Mouse (Mus musculus): ENCODE measurements around the gene Cnr2. TPM values are rescaled to one million over a fixed set of nuclear protein-coding genes. Genes with fewer than 3 reads are reported as not detected.

Cnr2 gene
- polyA plus RNA-seq, 1 experiment from 2014 or later, result 4.3 TPM

GRCm38 (mm10) chr4:135870227-135871023 is 24.8 kb upstream of the Cnr2 start:
- Histone ChIP-seq H3K9ac (no peak overlapping the region), H3K4me2 (peak overlapping the region; percentile 31), H3K27me3 (replicated peaks) (no peaks in the 10 kb centered on the region), H3K36me3 (peaks cover 52% of the 10 kb centered on the region), H3K4me3 (no peak overlapping the region), H3K4me1 (peaks cover 49% of the 10 kb centered on the region), H3K27ac (no peak overlapping the region), H3K9me3 (replicated peaks) (no peaks in the 10 kb centered on the region)
- WGBS (ENCODE audit: insufficient replicate concordance), result 59% methylated on average over 2 of the region's 2 CpGs
- no peak for ATAC-seq

GRCm38 (mm10) chr4:135872015-135872414 is 23.2 kb upstream of the Cnr2 start:
- Histone ChIP-seq H3K4me2 (peak overlapping the region; percentile 79), H3K9ac (peak overlapping the region; percentile 85), H3K4me1 (peaks cover 65% of the 10 kb centered on the region), H3K36me3 (peaks cover 42% of the 10 kb centered on the region), H3K27me3 (replicated peaks) (no peaks in the 10 kb centered on the region), H3K9me3 (replicated peaks) (no peaks in the 10 kb centered on the region), H3K4me3 (peak overlapping the region; percentile 72), H3K27ac (peak overlapping the region; percentile 96)
- no peak for ATAC-seq
- WGBS (ENCODE audit: insufficient replicate concordance), result 37% methylated on average over 3 of the region's 3 CpGs

- no peak for ATAC-seq
- Histone ChIP-seq H3K4me2 (peak overlapping the region; percentile 79), H3K27ac (peak overlapping the region; percentile 96), H3K9me3 (replicated peaks) (no peaks in the 10 kb centered on the region), H3K4me3 (peak overlapping the region; percentile 72), H3K9ac (peak overlapping the region; percentile 85), H3K27me3 (replicated peaks) (no peaks in the 10 kb centered on the region), H3K36me3 (peaks cover 41% of the 10 kb centered on the region), H3K4me1 (peaks cover 67% of the 10 kb centered on the region)
- WGBS (ENCODE audit: insufficient replicate concordance), result 12% methylated on average over 17 of the region's 17 CpGs
These were observed 22.4 kb upstream of the Cnr2 start for GRCm38 (mm10) chr4:135872589-135873391.

- peak within 1 kb of the TSS; percentile 96 for H3K27ac ChIP-seq
- peak within 1 kb of the TSS; percentile 72 for H3K4me3 ChIP-seq
- peaks cover 41% of the 10 kb centered on the region for H3K36me3 ChIP-seq
- peaks cover 67% of the 10 kb centered on the region for H3K4me1 ChIP-seq
- peak within 1 kb of the TSS; percentile 79 for H3K4me2 ChIP-seq
- 3% methylated on average over 55 of the region's 60 CpGs for WGBS (ENCODE audit: insufficient replicate concordance)
- peak within 1 kb of the TSS; percentile 85 for H3K9ac ChIP-seq
- ATAC-seq, result peak; percentile 94
- H3K27me3 ChIP-seq (replicated peaks), result no peaks in the 10 kb centered on the region
- H3K9me3 ChIP-seq (replicated peaks), result no peaks in the 10 kb centered on the region
These were observed 21.5 kb upstream of the Cnr2 start, which contains the start of gene Pnrc2 for GRCm38 (mm10) chr4:135873526-135874202. Gene Pnrc2, minus strand, starts transcription at chr4:135873850.

GRCm38 (mm10) chr4:135874564-135875535 is 20.3 kb upstream of the Cnr2 start:
- Histone ChIP-seq H3K4me2 (peak overlapping the region; percentile 79), H3K4me1 (peaks cover 56% of the 10 kb centered on the region), H3K4me3 (peak overlapping the region; percentile 72), H3K36me3 (peaks cover 29% of the 10 kb centered on the region), H3K27ac (peak overlapping the region; percentile 96), H3K9ac (peak overlapping the region; percentile 85), H3K27me3 (replicated peaks) (no peaks in the 10 kb centered on the region), H3K9me3 (replicated peaks) (no peaks in the 10 kb centered on the region)
- ATAC-seq, result no peak
- WGBS (ENCODE audit: insufficient replicate concordance), result 73% methylated on average over 10 of the region's 10 CpGs

GRCm38 (mm10) chr4:135875546-135875945 is 19.6 kb upstream of the Cnr2 start:
- Histone ChIP-seq H3K27ac (peak overlapping the region; percentile 96), H3K27me3 (replicated peaks) (0 out of 2 replicates have a peak, but pooled peaks cover 3% of the 10 kb centered on the region), H3K4me3 (peak overlapping the region; percentile 50), H3K9ac (peak overlapping the region; percentile 67), H3K36me3 (peaks cover 23% of the 10 kb centered on the region), H3K4me2 (peak overlapping the region; percentile 78), H3K4me1 (peaks cover 51% of the 10 kb centered on the region), H3K9me3 (replicated peaks) (no peaks in the 10 kb centered on the region)
- 29% methylated on average over 7 of the region's 7 CpGs for WGBS (ENCODE audit: insufficient replicate concordance)
- no peak for ATAC-seq

- Histone ChIP-seq H3K27ac (peak overlapping the region; percentile 96), H3K4me1 (peaks cover 46% of the 10 kb centered on the region), H3K9me3 (replicated peaks) (no peaks in the 10 kb centered on the region), H3K36me3 (peaks cover 17% of the 10 kb centered on the region), H3K4me3 (peak overlapping the region; percentile 50), H3K27me3 (replicated peaks) (0 out of 2 replicates have a peak, but pooled peaks cover 3% of the 10 kb centered on the region), H3K4me2 (peak overlapping the region; percentile 78), H3K9ac (peak overlapping the region; percentile 67)
- WGBS (ENCODE audit: insufficient replicate concordance), result 2% methylated on average over 9 of the region's 9 CpGs
- peak; percentile 19 for ATAC-seq
These were observed 19.1 kb upstream of the Cnr2 start for GRCm38 (mm10) chr4:135875991-135876582.

GRCm38 (mm10) chr4:135876583-135877020 is 18.6 kb upstream of the Cnr2 start:
- H3K27ac ChIP-seq, result peak overlapping the region; percentile 96

GRCm38 (mm10) chr4:135877742-135878141 is 17.5 kb upstream of the Cnr2 start:
- Histone ChIP-seq H3K4me1 (peaks cover 33% of the 10 kb centered on the region), H3K27ac (no peak overlapping the region), H3K36me3 (peaks cover 2% of the 10 kb centered on the region)

More at GRCm38 (mm10) chr4:135876583-135877020, 18.6 kb upstream of the Cnr2 start:
- Histone ChIP-seq H3K4me1 (peaks cover 43% of the 10 kb centered on the region), H3K9ac (peak overlapping the region; percentile 67), H3K36me3 (peaks cover 13% of the 10 kb centered on the region), H3K9me3 (replicated peaks) (no peaks in the 10 kb centered on the region), H3K4me2 (peak overlapping the region; percentile 78), H3K4me3 (peak overlapping the region; percentile 50), H3K27me3 (replicated peaks) (0 out of 2 replicates have a peak, but pooled peaks cover 3% of the 10 kb centered on the region)
- WGBS (ENCODE audit: insufficient replicate concordance), result 2% methylated on average over 16 of the region's 16 CpGs
- peak; percentile 17; the same call in 1 of the 2 replicates for ATAC-seq

GRCm38 (mm10) chr4:135879021-135879420 is 16.2 kb upstream of the Cnr2 start:
- H3K27me3 ChIP-seq (replicated peaks), result 0 out of 2 replicates have a peak, but pooled peaks cover 3% of the 10 kb centered on the region
- no peaks in the 10 kb centered on the region for H3K36me3 ChIP-seq
- peaks cover 42% of the 10 kb centered on the region for H3K4me1 ChIP-seq
- H3K4me3 ChIP-seq, result no peak overlapping the region
- no peak overlapping the region for H3K9ac ChIP-seq
- no peak overlapping the region for H3K4me2 ChIP-seq
- ATAC-seq, result no peak
- 78% methylated on average over 6 of the region's 6 CpGs for WGBS (ENCODE audit: insufficient replicate concordance)
- no peaks in the 10 kb centered on the region for H3K9me3 ChIP-seq (replicated peaks)
- no peak overlapping the region for H3K27ac ChIP-seq

More at GRCm38 (mm10) chr4:135877742-135878141, 17.5 kb upstream of the Cnr2 start:
- ATAC-seq, result no peak
- no peak overlapping the region for H3K4me3 ChIP-seq
- no peaks in the 10 kb centered on the region for H3K9me3 ChIP-seq (replicated peaks)
- 0 out of 2 replicates have a peak, but pooled peaks cover 3% of the 10 kb centered on the region for H3K27me3 ChIP-seq (replicated peaks)
- WGBS (ENCODE audit: insufficient replicate concordance), result 55% methylated on average over 2 of the region's 2 CpGs
- no peak overlapping the region; the same call in 1 of the 2 replicates for H3K9ac ChIP-seq
- no peak overlapping the region for H3K4me2 ChIP-seq

Data from liver, embryonic 12.5 days (tissue).